Mouse (Mus musculus): ENCODE measurements at regions not wholly inside any gene's neighbourhood (a gene's known extent, or its start where the extent isn't known, plus 50 kb on each side); places are given as distances from the start of the nearest gene placed in this dataset.

GRCm38 (mm10) chr1:76835028-76835683 lies 679.7 kb downstream of the Epha4 start:
- no peak for DNase-seq (ENCODE audit: extremely low read depth, insufficient read length, low spot score)

- DNase-seq (ENCODE audit: extremely low read depth, insufficient read length, low spot score), result no peak
Measured at GRCm38 (mm10) chr1:76849346-76849745, 665.5 kb downstream of the Epha4 start.

- no peak for DNase-seq (ENCODE audit: extremely low read depth, insufficient read length, low spot score)
Measured at GRCm38 (mm10) chr1:76866304-76866968, 648.5 kb downstream of the Epha4 start.

GRCm38 (mm10) chr1:76873207-76873606 lies 641.7 kb downstream of the Epha4 start:
- no peak for DNase-seq (ENCODE audit: extremely low read depth, insufficient read length, low spot score)

GRCm38 (mm10) chr1:76880111-76880782 lies 634.6 kb downstream of the Epha4 start:
- peak; percentile 22 for DNase-seq (ENCODE audit: extremely low read depth, insufficient read length, low spot score)

GRCm38 (mm10) chr1:76880783-76881145 lies 634.1 kb downstream of the Epha4 start:
- no peak for DNase-seq (ENCODE audit: extremely low read depth, insufficient read length, low spot score)

- no peak for DNase-seq (ENCODE audit: extremely low read depth, insufficient read length, low spot score)
Measured at GRCm38 (mm10) chr1:76896152-76896864, 618.6 kb downstream of the Epha4 start.

- no peak for DNase-seq (ENCODE audit: extremely low read depth, insufficient read length, low spot score)
Measured at GRCm38 (mm10) chr1:76897431-76897830, 617.5 kb downstream of the Epha4 start.

GRCm38 (mm10) chr1:76911472-76911871 lies 603.4 kb downstream of the Epha4 start:
- no peak for DNase-seq (ENCODE audit: extremely low read depth, insufficient read length, low spot score)

GRCm38 (mm10) chr1:76919541-76919940 lies 595.3 kb downstream of the Epha4 start:
- DNase-seq (ENCODE audit: extremely low read depth, insufficient read length, low spot score), result no peak

- peak; percentile 1 for DNase-seq (ENCODE audit: extremely low read depth, insufficient read length, low spot score)
Measured at GRCm38 (mm10) chr1:76920634-76921033, 594.3 kb downstream of the Epha4 start.

GRCm38 (mm10) chr1:76927041-76927440 lies 587.8 kb downstream of the Epha4 start:
- DNase-seq (ENCODE audit: extremely low read depth, insufficient read length, low spot score), result peak; percentile 1

- no peak for DNase-seq (ENCODE audit: extremely low read depth, insufficient read length, low spot score)
Measured at GRCm38 (mm10) chr1:76928035-76928434, 586.9 kb downstream of the Epha4 start.

- DNase-seq (ENCODE audit: extremely low read depth, insufficient read length, low spot score), result no peak
Measured at GRCm38 (mm10) chr1:76933460-76933859, 581.4 kb downstream of the Epha4 start.

GRCm38 (mm10) chr1:76942730-76943129 lies 572.2 kb downstream of the Epha4 start:
- no peak for DNase-seq (ENCODE audit: extremely low read depth, insufficient read length, low spot score)

GRCm38 (mm10) chr1:76944046-76944445 lies 570.8 kb downstream of the Epha4 start:
- DNase-seq (ENCODE audit: extremely low read depth, insufficient read length, low spot score), result no peak

- DNase-seq (ENCODE audit: extremely low read depth, insufficient read length, low spot score), result no peak
Measured at GRCm38 (mm10) chr1:76955031-76955430, 559.9 kb downstream of the Epha4 start.

- DNase-seq (ENCODE audit: extremely low read depth, insufficient read length, low spot score), result no peak
Measured at GRCm38 (mm10) chr1:76957411-76957810, 557.5 kb downstream of the Epha4 start.

- DNase-seq (ENCODE audit: extremely low read depth, insufficient read length, low spot score), result no peak
Measured at GRCm38 (mm10) chr1:76958706-76959105, 556.2 kb downstream of the Epha4 start.

- DNase-seq (ENCODE audit: extremely low read depth, insufficient read length, low spot score), result no peak
Measured at GRCm38 (mm10) chr1:76972454-76972853, 542.4 kb downstream of the Epha4 start.

Measured in 3134 (cell line).